Mouse (Mus musculus) cerebellum, adult 2 months (tissue): ENCODE measurements around the gene Shmt2.

Source experiments
- CTCF ChIP-seq: fragments of 200-500 bp; IDR thresholded peaks from 2 replicates; pipeline ENCODE4 v1.5.1; 2011; ENCODE audit warnings: low read depth, mild to moderate bottlenecking, control low read depth, low read length, moderate library complexity, borderline replicate concordance; ENCODE audit not compliant: insufficient read depth
- POLR2A ChIP-seq: fragments of 200-500 bp; IDR thresholded peaks from 2 replicates; pipeline ENCODE4 v1.6.1; 2011; ENCODE audit warnings: low read length, control low read depth, borderline replicate concordance; ENCODE audit not compliant: insufficient read depth

- TF ChIP-seq CTCF, result no peak
- no peak for TF ChIP-seq POLR2A
Measured at GRCm38 (mm10) chr10:127570937-127571641, 48.8 kb upstream of the Shmt2 start.
